9 mouse cellular contexts compared by ENCODE assay signal in the genomic region with DNA sequence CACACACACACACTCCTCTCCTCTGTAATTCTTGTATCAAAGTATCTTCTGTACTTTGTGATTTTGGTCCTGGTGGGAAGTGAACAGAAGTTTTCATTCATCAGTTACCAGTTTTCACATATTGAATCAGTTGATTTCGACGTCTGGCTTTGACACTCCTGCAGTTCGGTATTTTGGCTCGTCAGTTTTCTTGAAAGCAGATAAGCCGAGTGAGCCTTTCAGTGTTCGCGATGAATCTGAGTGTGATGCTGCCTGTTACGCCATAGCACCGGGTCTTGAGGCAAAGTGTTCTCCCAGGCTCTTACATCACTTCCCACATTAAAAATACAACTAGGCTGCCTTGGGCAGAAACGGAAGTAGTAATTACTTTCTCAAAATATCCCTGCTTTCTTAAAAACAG. TPM values are rescaled to one million over a fixed set of nuclear protein-coding genes. Genes with fewer than 3 reads are reported as not detected.
A peak's percentile ranks its signal among the peaks of the same experiment; 100 is the strongest.
DNase-seq lines count a peak whose midpoint lies in the region; ATAC-seq lines count a peak whose summit lies in the region.
"Had no signal": no experiment of that assay in that cellular context is flagged by ENCODE, and none has a peak within 500 bp of the region (broad histone marks: within the 10 kb centered on the region; RNA-seq: fewer than 3 reads in every experiment).

No protein-coding gene starts in this region.

- H3K4me3 ChIP-seq in heart, embryonic 15.5 days = no peak overlapping the region
- no peak overlapping the region for H3K4me3 ChIP-seq in forebrain, embryonic 14.5 days (ENCODE audit: low read depth, low read length)
- H3K4me3 ChIP-seq in midbrain, embryonic 10.5 days = no peak overlapping the region

- no peaks in the 10 kb centered on the region for H3K9me3 ChIP-seq in heart, embryonic 15.5 days (replicated peaks)
- H3K9me3 ChIP-seq in forebrain, embryonic 14.5 days (replicated peaks; ENCODE audit: control insufficient read depth, low read length) = no peaks in the 10 kb centered on the region
- no peaks in the 10 kb centered on the region for H3K9me3 ChIP-seq in midbrain, embryonic 10.5 days (replicated peaks)

- H3K36me3 ChIP-seq in heart, embryonic 15.5 days = no peaks in the 10 kb centered on the region
- no peaks in the 10 kb centered on the region for H3K36me3 ChIP-seq in forebrain, embryonic 14.5 days (ENCODE audit: control insufficient read depth, insufficient read depth, low read length)
- H3K36me3 ChIP-seq in midbrain, embryonic 10.5 days = peaks cover 10% of the 10 kb centered on the region; the same call in 1 of the 2 replicates

- H3K9ac ChIP-seq in heart, embryonic 15.5 days = no peak overlapping the region
- H3K9ac ChIP-seq in forebrain, embryonic 14.5 days (ENCODE audit: low read length) = no peak overlapping the region

- no peak overlapping the region for H3K27ac ChIP-seq in heart, embryonic 15.5 days
- 0 out of 2 replicates have a peak overlapping the region, but pooled peaks have one; percentile 5 for H3K27ac ChIP-seq in forebrain, embryonic 14.5 days (ENCODE audit: low read depth, low read length)
- H3K27ac ChIP-seq in midbrain, embryonic 10.5 days (replicated peaks) = peak overlapping the region; percentile 82
- H3K27ac ChIP-seq: macrophage had no signal

- DNase-seq in heart, adult 8-10 months (ENCODE audit: low spot score) = no peak
- DNase-seq in adipocyte (ENCODE audit: low spot score) = peak; percentile 51
- peak; percentile 77 for DNase-seq in forebrain, embryonic 14.5 days (ENCODE audit: low spot score)
- no peak for DNase-seq in midbrain, embryonic 10.5 days (ENCODE audit: low spot score)
- no peak for DNase-seq in c-Kit-positive CD71-positive TER-119-positive erythroid progenitor cells, embryonic 14.5 days (ENCODE audit: low spot score)
- DNase-seq in urinary bladder, postnatal 36 days (ENCODE audit: low spot score in 2 of 2) = no peak
- no peak for DNase-seq in thymus, postnatal 0 days (ENCODE audit: low spot score)

- H3K27me3 ChIP-seq in heart, embryonic 15.5 days = no peaks in the 10 kb centered on the region
- H3K27me3 ChIP-seq in forebrain, embryonic 14.5 days (replicated peaks; ENCODE audit: control insufficient read depth, insufficient read depth, low read length) = no peaks in the 10 kb centered on the region
- H3K27me3 ChIP-seq in midbrain, embryonic 10.5 days (ENCODE audit: low read depth, poor library complexity, severe bottlenecking) = no peaks in the 10 kb centered on the region

- 37% methylated on average over 10 of the region's 10 CpGs for WGBS in heart, embryonic 15.5 days
- 26% methylated on average over 10 of the region's 10 CpGs for WGBS in forebrain, embryonic 14.5 days
- 68% methylated on average over 10 of the region's 10 CpGs for WGBS in midbrain, embryonic 10.5 days

- peak overlapping the region; percentile 44 for H3K4me2 ChIP-seq in heart, embryonic 15.5 days
- H3K4me2 ChIP-seq in forebrain, embryonic 14.5 days (ENCODE audit: low read length) = peak overlapping the region; percentile 23; the same call in 1 of the 2 replicates

- ATAC-seq in heart, embryonic 15.5 days (replicated peaks; ENCODE audit: insufficient number of reproducible peaks, insufficient read depth, low FRiP score, low read depth) = no peak
- ATAC-seq in forebrain, embryonic 14.5 days = no peak

- H3K4me1 ChIP-seq in heart, embryonic 15.5 days (replicated peaks) = no peaks in the 10 kb centered on the region
- peaks cover 20% of the 10 kb centered on the region for H3K4me1 ChIP-seq in forebrain, embryonic 14.5 days (ENCODE audit: control insufficient read depth, insufficient read depth, low read length)
- peaks cover 51% of the 10 kb centered on the region for H3K4me1 ChIP-seq in midbrain, embryonic 10.5 days

RNA-seq across cellular contexts. Expression of a gene that starts 55.0 kb away (rescaled TPM):
- polyA plus RNA-seq in heart, embryonic 15.5 days (2015; fragmentation: Nextera tagmentation; extraction: Ambion mirVana) = 0.28 and 1.6 TPM in 2 replicates
- not detected for total RNA-seq in heart, adult 8-10 months (2022)
- 0.63 and 1.6 TPM in 2 replicates for polyA plus RNA-seq in forebrain, embryonic 14.5 days (2014; fragmentation: Nextera tagmentation; extraction: Ambion mirVana)
- 0.30 and 0.82 TPM in 2 replicates for polyA plus RNA-seq in midbrain, embryonic 10.5 days (2016; fragmentation: Nextera tagmentation; extraction: Ambion mirVana)
- 2.9 TPM in 2 replicates for polyA plus RNA-seq in thymus, postnatal 0 days (2015; fragmentation: Nextera tagmentation; extraction: Ambion mirVana)

Comparison
In these comparisons a context has a peak if more than half of its experiments do, and no peak if none do; other contexts are left out.
1. DNase-seq: peak in adipocyte (single experiment) and forebrain, embryonic 14.5 days (single experiment); none in heart, adult 8-10 months (single experiment), midbrain, embryonic 10.5 days (single experiment), c-Kit-positive CD71-positive TER-119-positive erythroid progenitor cells, embryonic 14.5 days (single experiment), urinary bladder, postnatal 36 days (0 of 2) and thymus, postnatal 0 days (single experiment).